Mouse (Mus musculus): ENCODE results near the gene 3110001I22Rik.
"Not testable (repeated sequence)": the region's sequence is repeated elsewhere in the genome, so short reads cannot be mapped to it uniquely, and the experiment has no call there.

3110001I22Rik gene

DNA sequence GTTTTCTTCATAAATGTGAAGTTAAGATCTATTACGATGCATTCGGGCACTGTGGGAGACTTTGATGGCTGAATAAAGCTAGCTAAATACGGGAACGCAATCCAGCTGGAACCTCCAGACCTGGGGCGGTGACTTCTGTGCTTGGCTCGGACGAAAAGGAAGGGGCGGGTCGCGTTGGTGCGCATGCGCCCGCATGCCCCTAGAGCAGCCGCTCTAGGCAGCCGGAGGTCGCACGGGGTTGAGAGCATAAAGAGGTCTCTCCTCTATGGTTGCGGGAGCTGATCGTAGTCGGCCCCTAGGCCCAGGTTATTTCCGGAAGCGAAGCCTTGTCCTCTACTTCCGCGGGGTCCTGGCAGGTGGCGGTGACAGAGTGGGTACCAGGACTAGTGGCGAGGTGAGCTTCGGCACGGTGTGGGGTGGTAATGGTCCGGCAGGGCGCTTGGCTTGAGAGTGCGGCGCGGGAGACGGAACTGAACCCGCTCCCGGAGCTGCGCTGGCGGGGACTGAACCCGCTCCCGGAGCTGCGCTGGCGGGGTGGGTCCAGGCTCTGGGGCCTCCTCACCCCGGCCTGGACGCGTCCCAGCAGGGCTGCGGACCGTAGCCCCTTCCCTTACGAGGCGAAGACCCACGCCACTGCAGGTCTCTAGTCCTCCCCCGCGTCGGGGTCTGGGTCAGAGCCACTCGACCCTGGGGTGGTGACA lies at the start of gene 3110001I22Rik, which contains the start of gene Bfar:
3110001I22Rik (plus strand) TSS at position 245 of the 701 bp plus-strand sequence.
Bfar (plus strand) TSS at position 174 of the 701 bp plus-strand sequence.
- DNase-seq = peak; percentile 94

DNA sequence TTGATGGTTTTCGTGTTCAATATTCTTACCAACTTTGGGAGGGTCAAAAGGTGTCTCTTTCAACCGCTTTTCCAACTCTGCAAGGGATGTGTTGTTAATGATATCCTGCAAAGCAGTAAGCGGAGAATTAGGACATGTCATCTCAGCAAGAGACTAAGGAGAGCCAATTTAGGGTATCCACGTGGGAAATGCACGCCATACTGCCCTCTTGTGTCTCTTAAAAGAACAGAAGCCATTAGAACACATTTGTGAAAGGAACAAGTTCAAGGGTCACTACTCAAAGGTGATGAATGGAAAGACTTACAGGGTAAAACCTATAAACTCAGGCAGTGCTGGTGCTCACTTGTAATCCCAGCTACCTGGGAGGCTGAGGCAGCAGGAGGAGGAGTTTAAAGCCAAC lies 43.4 kb upstream of the 3110001I22Rik start:
- peak; percentile 11 for DNase-seq

DNA sequence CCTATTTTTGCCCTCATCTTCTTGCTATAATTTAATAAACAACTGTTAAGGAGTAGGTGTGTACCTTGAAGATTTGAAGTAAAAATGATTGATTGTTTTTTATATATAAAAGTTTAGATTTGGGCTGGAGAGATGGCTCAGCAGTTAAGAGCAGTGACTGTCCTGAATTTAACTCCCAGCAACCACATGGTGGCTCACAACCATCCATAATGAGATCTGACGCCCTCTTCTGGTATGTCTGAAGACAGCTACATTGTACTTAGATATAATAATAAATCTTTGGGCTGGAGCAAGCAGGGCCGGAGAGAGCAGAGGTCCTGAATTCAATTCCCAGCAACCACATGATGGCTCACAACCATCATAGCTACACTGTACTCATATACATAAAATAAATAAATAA lies 33.5 kb upstream of the 3110001I22Rik start:
- not testable (repeated sequence) for DNase-seq

DNA sequence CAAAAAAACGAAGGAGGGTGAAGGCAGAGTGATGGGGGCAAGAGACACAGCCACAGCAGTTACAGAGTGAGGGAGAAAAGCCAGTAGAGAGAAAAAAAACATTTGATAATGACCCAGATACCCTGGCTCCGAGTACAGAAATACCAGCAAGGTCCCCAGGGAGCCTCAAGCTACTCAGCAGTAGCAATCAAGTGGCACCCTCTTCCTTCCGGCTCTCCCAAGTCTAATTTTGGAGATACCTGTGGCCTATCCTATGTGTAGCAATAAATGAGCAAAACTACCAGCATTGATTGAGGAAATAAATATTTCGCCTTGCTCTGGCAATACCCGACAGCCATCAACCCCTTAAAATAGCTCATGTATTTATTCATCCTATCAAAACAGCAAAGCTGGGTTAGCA lies 32.2 kb upstream of the 3110001I22Rik start:
- DNase-seq = no peak

DNA sequence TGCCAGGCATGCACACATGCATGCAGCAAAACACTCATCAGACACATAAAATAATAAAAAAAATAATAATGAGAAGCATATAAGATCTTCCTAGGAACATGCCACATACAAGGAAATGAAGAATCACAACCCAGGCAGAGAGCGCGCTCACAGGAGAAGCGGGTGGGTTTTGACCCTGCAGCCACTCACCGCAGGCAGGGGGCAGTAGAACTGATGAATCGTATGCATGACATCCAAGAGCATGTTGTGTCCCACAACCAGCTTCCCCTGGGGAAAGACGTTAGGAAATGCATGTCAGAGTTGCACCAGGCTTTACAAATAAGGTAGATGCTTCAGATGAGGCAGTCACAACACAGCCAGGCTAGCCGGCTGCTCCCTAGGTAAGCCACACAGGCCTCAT lies 31.7 kb upstream of the 3110001I22Rik start:
- DNase-seq = peak; percentile 4

DNA sequence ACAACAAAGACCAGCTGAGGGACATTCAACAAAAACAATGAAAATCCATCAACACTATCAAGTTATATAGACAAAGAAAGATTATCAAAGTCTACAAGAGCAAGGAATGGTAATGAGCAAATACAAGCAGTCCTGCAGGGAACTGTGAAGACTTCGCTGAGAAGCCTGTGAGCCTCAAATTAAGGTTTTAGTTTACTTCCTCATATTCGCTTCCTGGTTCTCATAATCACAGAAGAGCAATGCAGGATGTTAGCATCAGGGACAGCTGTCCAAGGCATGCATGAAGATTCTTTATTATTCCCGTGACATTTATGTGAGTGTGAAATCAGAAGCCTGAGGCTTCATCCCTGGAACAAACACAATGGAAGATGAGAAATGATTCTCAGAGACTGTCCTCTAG lies 27.3 kb upstream of the 3110001I22Rik start:
- DNase-seq = no peak

DNA sequence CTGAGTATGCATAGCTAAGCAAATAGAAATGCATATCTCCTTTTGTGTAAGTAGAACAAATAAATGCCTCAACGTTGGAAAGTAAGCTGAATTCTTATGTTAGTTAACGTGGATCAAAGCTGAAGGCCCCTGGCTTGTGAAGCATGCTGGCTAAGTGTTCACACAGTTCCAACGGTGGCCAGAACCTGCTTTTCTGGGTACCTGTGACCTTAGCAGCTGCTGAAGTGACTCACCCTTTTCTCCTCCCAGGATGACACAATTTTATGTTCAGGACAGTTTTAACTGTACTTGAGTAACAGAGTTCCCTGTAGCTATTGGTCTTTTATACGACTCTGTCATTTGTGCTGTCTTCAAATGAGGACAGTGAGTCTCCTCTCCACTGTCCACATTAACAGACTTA lies 25.8 kb upstream of the 3110001I22Rik start:
- no peak for DNase-seq

DNA sequence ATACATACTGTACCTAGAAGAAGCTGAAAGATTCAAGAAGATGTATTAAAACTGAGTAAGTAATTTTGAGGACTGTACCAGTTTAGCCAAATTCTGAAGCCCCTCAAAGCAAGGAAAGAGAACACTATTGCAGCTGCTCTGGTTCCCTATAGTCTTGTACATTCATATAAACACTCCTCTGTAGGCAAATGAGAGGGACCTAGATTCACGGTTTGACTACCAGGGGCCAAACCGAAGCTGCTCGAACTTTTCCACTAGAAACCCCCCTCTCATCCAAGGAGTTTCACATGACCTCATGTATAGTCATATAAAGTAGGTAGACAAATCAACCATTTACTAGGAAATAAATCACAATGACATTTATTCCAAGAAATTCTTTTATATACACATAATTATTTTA lies 12.8 kb upstream of the 3110001I22Rik start:
- no peak for DNase-seq

DNA sequence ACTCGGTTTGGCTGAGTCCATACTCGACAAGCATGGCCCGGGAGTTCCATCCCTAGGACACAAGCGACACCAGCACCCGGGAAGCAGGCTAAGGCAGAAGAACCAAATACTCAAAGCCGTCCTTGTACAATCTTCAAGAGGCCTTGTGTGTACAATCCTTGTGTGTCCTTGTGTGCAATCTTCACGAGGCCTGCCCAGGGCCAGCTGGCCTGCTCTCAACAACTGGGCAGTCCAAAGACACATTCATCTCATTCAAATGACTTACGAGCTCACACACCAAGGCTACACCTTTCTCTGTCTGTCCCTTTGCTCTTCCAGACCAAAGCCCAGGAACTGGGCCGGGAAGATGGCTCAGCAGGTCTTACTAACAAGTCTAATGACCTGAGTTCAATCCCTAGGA lies 11.0 kb upstream of the 3110001I22Rik start:
- no peak for DNase-seq

DNA sequence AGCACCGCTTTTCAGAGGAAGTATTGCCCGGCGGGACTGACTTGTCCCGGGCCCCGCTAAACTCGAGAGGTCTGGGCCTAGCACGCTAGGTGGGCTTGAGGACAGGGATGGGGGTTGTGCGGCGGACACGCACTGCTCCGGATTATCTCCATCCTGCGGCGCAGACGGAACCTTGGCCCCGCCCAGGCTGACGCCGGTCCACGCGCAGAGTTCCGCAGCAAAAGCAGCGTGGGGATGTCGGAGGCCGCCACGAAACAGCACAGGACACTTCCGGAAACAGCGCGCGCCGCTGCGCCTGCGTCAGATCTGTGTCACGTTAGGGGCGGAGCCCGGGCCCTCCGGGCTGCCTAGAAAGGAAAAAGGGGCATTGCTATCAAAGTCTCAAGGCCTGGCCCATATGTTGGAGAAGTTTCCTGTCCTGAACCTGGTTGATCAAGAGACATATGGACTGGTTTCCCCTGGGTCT lies 3.8 kb upstream of the 3110001I22Rik start, which contains the start of gene Parn:
Parn (minus strand) TSS at position 293 of the 466 bp plus-strand sequence.
- peak; percentile 93 for DNase-seq

DNA sequence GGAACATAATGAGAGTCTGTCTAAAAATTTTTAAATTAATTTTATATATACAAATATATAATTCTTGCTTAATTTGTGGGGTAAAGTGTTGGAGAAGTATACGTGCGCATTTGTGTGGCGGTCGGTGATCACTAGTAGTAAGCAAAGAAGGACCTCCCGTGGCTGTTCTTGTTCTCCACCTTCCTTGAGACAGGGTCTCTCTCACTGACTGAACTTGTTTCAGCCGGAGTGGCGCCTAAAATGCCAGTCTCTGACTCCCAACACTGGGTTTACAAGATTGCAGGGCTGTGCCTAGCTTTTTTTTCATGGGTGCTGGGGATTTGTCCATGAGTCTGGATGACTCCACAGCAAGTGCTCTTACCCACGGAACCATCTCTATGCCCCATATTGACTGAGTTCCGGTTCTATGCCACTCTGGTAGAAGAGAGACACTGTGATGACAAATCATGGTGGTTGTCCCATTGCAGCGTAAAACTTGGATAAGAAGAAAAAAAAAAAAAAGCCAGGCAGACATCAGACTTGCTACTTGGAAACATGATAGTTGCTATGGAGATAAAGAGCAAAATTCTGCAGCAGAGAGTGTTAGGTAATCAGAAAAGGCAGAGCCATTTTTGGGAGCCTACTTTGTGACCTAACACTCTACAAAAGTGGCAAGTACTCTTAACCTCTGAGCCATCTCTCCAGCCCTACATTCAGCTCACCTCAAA lies 3.2 kb upstream of the 3110001I22Rik start:
- peak; percentile 14 for DNase-seq

DNA sequence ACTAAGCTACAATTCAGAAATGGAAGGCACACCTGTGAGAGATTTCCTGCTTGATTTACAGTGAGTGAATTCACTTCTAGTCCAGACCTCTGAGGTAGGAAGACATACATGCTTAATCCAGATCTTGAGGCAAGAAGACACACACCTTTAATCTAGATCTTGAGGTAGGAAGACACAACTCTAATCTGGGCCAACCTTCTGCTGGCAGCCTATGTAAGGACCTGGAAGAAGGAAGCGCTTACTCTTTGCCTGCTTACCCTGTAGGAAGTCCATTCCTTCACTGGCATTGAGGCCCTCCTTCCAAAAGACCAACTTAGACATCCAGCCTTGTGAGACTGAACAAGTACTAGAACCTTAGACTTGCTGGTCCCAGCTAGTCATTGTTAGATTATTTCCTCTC lies 2.4 kb upstream of the 3110001I22Rik start:
- no peak for DNase-seq

DNA sequence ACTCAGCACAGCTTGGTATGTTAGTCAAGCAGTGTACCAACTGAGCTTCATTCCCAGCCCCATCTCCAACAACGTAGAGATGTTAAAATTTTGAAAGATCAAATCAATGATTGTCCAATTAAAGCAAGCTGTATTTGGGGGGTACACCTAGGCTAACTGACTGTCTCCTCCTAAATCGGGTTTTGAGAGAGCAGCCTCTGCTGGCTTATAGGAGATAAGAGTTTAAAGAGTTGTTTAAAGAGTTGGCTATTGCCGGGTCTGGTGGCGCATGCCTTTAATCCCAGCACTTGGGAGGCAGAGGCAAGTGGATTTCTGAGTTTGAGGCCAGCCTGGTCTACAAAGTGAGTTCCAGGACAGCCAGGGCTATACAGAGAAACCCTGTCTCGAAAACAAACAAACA lies 833 bp upstream of the 3110001I22Rik start:
- DNase-seq = not testable (repeated sequence)

DNA sequence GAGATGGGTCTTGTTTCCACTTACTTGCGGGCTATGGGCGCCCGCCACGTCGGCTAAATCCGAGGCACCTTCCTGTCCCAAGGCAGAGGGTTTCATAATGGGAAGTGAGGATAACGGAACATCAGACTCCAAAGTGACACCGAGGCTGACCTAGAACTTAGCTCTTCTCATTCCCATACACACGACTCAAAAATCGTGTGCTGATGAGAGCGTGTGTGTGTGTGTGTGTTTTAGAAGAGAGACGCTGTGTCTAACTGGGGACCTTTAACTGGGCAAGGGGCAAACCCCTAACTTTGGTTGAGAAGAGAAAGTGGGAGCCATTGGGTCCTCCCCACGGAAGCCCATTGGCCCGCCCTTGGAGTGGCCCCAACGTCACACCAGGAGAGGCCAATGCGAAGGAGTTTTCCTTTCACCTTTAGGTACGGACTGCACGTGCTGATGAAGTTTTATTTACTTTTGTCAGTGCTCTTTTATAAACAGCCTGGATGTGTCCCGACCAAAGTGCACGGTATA lies 713 bp downstream of the 3110001I22Rik start:
- DNase-seq = peak; percentile 76

DNA sequence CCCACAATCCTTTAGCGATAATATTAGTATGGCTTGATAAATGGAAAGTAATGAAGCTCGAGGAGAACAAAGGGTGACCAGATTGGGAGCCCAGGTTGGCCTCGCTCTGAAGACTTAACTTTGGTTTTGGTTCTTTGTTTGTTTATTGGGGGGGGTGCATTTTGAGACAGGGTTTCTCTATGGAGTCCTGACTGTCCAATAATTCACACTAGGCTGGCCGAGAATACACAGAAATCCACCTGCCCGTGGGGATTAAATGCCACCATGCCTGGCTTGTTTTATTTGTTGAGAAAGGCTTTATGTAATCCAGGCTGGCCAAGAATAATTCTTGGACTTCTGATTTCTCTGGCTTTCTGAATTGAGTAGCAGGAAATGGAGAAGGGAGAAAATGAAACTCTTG lies 1.4 kb downstream of the 3110001I22Rik start:
- DNase-seq = peak; percentile 16

DNA sequence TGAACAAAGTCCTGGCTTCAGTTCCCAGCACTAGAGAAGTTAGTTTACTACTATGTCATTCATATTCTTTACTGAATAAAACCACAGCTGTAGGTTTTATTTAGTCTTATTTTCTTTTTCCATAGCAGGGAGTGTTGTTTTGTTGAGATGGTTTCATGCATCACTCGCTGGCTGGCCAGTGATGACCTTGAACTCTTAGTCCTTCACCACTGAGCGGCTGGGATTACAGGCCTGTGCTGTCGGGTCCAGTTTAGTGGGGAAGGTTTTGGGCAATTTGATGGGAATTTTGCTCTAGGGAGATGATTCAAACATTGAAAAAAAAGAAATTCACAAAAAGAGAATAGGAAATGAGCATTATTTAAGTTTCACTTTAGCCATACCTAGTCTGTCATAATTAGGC lies 2.8 kb downstream of the 3110001I22Rik start:
- no peak for DNase-seq

DNA sequence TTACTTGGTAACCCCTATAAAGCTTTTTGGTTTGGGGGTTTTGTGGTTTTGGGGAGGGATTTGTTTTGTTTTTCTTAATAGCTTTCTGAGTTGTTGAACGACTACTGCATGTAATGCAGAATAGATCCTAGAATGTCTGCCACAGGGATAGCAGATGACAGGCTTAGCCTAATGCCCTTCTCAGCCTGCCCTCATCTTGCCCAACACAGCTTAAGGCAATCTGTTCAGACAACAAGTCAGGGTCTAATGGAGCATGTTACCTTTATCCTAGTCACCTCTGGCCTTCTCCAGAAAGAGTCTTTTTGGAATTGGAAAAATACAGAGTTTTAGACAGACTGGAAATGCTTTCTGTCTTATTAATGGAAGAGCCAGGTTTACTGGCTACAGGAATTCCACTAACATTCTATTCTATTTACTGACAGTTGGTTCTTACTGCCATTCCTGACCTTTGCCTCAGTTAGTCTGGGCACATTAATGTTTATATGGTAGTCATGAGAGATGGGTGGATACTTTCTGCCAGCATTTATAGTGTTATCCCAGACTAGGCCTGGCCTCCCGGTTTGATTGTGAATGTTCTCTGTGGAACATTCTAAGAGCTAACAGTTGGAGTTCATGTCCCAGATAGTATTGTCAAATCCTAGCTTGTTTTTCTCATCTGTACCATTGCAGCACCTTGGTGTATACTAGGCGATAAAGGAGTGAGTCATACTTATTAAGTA lies 7.0 kb downstream of the 3110001I22Rik start:
- peak; percentile 21 for DNase-seq

DNA sequence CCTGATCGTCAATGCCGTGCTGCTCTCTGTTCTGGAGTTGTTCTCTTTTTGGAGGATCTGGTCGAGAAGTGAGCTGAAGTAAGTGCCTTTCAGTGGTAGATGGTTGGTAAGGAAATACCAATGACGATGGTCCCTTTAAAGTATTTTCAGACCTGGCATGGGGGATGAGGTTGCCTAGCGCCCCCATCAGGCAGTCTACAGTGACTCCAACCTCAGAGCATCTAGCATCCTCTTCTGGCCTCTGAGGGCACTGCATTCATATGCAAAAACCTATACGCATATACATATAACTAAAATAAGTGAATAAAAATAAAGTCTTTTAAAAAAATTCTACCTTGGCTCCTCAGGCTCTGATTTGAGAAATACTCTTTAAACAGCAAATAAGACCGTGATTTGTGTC lies 27.3 kb downstream of the 3110001I22Rik start:
- no peak for DNase-seq

DNA sequence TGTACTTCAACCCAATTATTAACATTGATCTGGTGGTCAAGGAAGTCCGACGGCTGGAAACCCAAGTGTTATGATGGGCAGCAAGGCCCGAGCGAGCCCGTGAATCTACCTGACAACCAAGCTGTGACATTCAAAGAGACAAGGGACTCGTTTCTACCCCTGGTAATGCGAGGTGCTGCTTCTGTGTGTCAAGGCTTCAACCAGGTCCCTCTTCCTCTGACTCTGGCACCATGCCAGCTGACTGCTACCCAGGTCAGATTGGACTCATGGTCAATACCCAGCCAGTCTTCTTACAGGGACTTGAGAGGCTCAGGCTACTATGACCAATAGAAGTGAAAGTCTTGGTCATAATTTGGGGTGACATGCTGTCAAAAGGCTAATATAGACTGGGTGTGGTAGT lies 30.5 kb downstream of the 3110001I22Rik start:
- DNase-seq = peak; percentile 11

DNA sequence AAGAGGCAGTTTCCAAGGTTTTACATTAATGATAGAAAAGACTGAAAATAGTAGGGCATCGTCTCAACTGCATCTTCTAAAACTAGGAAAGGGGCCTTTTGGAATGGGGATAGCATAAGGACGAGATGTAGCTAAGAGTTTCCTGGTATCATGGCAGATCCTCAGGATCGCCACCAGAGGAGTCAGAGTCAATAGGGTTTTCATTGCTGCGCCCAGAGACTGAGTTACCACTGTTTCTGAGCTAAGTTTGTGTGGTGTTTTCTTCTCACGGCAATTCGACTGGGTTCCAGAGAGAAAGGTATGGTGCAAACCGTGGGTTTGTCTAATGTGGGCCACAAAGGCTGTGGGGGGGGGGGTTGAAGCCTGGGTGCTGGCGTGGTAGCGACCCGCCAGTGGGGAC lies 32.9 kb downstream of the 3110001I22Rik start:
- no peak for DNase-seq

DNA sequence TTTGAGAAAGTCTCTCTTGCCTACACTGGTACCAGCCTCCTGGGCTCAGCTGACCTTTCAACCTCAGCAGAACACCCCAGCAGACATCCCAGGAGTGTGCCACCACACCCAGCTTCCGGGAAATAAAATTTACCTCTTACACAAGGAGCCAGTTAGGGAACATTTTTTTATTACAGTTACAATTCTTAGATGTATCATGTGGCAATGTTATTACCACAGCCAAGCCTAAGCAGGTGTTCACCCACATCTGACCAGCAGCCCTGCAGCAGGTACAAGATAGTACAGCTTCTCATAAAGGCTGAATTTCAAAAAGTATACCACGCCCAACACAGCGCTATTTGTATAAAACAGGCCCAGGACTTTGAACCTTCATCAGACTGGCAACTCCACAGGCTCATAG lies 43.2 kb downstream of the 3110001I22Rik start:
- DNase-seq = no peak

DNA sequence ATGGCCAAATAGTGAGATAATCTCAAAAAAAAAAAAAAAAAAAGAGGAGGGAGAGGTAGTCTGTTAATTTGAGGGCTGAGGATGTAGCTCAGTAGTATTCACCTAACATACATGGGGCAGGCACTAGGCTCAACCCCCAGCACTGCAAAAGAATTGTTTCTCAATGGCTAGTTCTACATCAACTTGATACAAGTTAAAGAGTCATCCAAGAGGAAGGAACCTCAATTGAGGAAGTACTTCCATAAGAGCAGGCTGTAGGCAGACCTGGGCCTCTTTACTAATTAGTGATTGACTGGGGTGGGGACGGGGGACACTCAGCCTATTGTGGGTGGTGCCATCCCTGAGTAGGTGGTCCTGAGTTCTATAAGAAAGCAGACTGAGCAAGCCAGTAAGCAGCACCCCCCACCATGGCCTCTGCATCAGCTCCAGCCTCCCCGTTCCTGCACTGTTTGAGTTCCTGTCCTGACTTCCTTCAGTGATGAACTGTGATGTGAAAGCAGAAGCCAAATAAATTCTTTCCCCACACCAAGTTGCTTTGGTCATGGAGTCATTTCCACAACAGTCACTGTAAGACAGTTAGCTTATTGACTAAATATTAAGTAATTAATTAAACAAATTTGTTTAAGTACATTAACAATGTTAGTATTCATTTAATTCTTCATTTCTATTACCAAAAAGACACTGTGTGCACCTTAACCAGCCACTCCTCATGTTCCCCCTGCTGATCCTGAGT lies 45.3 kb downstream of the 3110001I22Rik start:
- no peak for DNase-seq

DNA sequence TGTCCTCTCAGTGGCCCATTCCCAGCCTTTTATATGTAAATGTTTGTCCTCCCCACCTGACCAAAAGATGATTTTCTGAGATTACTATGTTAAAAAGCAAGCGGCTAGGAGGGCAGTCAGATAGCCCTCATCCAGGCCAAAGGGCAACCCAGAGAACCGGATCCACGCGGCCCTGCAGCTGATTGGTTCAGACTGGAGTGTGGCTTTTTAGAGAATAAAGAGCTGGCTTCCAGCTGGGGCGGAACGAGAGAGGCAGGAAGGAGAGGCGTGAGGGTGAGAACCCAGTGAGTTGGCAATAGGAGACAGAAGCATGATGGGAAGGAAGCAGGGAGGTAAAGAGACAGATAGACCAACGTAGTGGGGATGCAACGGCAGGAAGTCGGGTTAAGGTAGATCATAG lies 51.2 kb downstream of the 3110001I22Rik start:
- peak; percentile 28 for DNase-seq
